ENCODE assay signal across 28 mouse cellular contexts in the genomic region with DNA sequence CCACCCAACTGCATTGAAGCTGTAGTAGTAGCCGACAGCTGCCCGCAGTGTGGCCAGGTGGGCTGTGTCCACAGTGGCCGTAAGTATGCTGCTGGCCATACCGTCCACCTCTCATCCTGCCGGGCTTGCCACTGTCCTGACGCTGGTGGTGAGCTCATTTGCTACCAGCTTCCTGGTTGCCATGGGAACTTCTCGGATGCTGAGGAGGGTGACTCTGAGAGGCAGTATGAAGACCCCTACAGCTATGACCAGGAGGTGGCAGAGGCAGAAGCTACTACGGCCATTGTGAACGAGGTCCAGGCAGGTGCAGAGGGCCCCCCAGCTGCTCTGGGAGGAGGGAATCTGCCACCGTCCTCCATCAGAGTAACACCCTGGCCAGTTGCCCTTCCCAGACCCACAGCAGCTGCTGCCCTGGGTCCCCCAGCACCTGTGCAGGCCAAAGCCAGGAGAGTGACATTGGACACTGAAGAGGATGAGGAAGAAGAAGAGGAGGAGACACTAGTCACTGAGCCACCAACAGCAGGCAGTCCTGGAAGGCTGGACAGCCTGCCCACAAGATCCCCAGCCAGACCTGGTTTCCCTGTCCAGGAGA. TPM values are rescaled to one million over a fixed set of nuclear protein-coding genes. Genes with fewer than 3 reads are reported as not detected.
DNase-seq lines count a peak whose midpoint lies in the region; ATAC-seq and TF ChIP-seq lines count a peak whose summit lies in the region.
"Had no signal": no experiment of that assay in that cellular context is flagged by ENCODE, and none has a peak within 500 bp of the region (broad histone marks: within the 10 kb centered on the region; RNA-seq: fewer than 3 reads in every experiment).

No protein-coding gene starts in this region.

- H3K4me1 ChIP-seq in midbrain, embryonic 10.5 days, result peaks cover 36% of the 10 kb centered on the region
- peaks cover 18% of the 10 kb centered on the region for H3K4me1 ChIP-seq in midbrain, embryonic 13.5 days (replicated peaks)
- peaks cover 16% of the 10 kb centered on the region; the same call in 1 of the 2 replicates for H3K4me1 ChIP-seq in hindbrain, embryonic 16.5 days (ENCODE audit: control insufficient read depth, insufficient read depth, low read depth, low read length)
- H3K4me1 ChIP-seq in midbrain, postnatal 0 days (ENCODE audit: insufficient read depth, low read length), result no peaks in the 10 kb centered on the region
- H3K4me1 ChIP-seq in intestine, embryonic 15.5 days (replicated peaks), result peaks cover 4% of the 10 kb centered on the region; the same call in 1 of the 2 replicates
- H3K4me1 ChIP-seq: lung, embryonic 15.5 days had no signal

- H3K27ac ChIP-seq in midbrain, embryonic 10.5 days (replicated peaks), result peak overlapping the region; percentile 52
- no peak overlapping the region for H3K27ac ChIP-seq in midbrain, embryonic 13.5 days
- H3K27ac ChIP-seq in hindbrain, embryonic 16.5 days (ENCODE audit: low read depth, low read length), result no peak overlapping the region
- H3K27ac ChIP-seq in midbrain, postnatal 0 days (ENCODE audit: low read depth, low read length), result no peak overlapping the region
- H3K27ac ChIP-seq in intestine, embryonic 15.5 days, result no peak overlapping the region
- H3K27ac ChIP-seq: forebrain, embryonic 12.5 days; layer of hippocampus, adult 2 months; left cerebral cortex, adult 2 months; lung, embryonic 15.5 days; neural tube, embryonic 15.5 days had no signal

- 70% methylated on average over 10 of the region's 10 CpGs for WGBS in midbrain, embryonic 10.5 days
- WGBS in midbrain, embryonic 13.5 days, result 60% methylated on average over 10 of the region's 10 CpGs
- WGBS in hindbrain, embryonic 16.5 days, result 44% methylated on average over 10 of the region's 10 CpGs
- WGBS in midbrain, postnatal 0 days, result 44% methylated on average over 10 of the region's 10 CpGs
- 69% methylated on average over 10 of the region's 10 CpGs for WGBS in intestine, embryonic 15.5 days

- intact Hi-C loops in heart, postnatal 25 days (cut with DNase I), result no loop called here

- H3K9me3 ChIP-seq in midbrain, embryonic 10.5 days (replicated peaks), result no peaks in the 10 kb centered on the region
- no peaks in the 10 kb centered on the region for H3K9me3 ChIP-seq in midbrain, embryonic 13.5 days
- H3K9me3 ChIP-seq in hindbrain, embryonic 16.5 days (ENCODE audit: control insufficient read depth, low read length), result no peaks in the 10 kb centered on the region
- no peaks in the 10 kb centered on the region for H3K9me3 ChIP-seq in midbrain, postnatal 0 days (ENCODE audit: low read length)
- H3K9me3 ChIP-seq in intestine, embryonic 15.5 days, result no peaks in the 10 kb centered on the region
- H3K9me3 ChIP-seq: forebrain, embryonic 12.5 days; limb, embryonic 13.5 days; lung, embryonic 15.5 days; neural tube, embryonic 15.5 days had no signal

- ATAC-seq in midbrain, embryonic 13.5 days, result no peak
- peak; percentile 41 for ATAC-seq in hindbrain, embryonic 16.5 days
- ATAC-seq in midbrain, postnatal 0 days (ENCODE audit: low FRiP score), result no peak
- ATAC-seq in intestine, embryonic 15.5 days, result no peak
- ATAC-seq: CD4-positive, CD25-positive, alpha-beta regulatory T cell, adult 4 months had no signal

- peak; percentile 88 for DNase-seq in heart, adult 11 months
- no peak for DNase-seq in heart, postnatal 25 days (ENCODE audit: low spot score)
- no peak for DNase-seq in midbrain, embryonic 10.5 days (ENCODE audit: low spot score)
- no peak for DNase-seq in midbrain, postnatal 0 days (ENCODE audit: low spot score)
- DNase-seq: adrenal gland, postnatal 14 days; gastrocnemius, postnatal 25 days; heart, adult 18-20 months; heart, postnatal 4 days; kidney, adult 2 months; kidney, postnatal 36 days; right cerebral cortex, adult 18-20 months; spleen, adult 18-20 months had no signal

- no peak overlapping the region for H3K4me3 ChIP-seq in midbrain, embryonic 10.5 days
- H3K4me3 ChIP-seq in midbrain, embryonic 13.5 days (replicated peaks), result no peak overlapping the region
- no peak overlapping the region for H3K4me3 ChIP-seq in hindbrain, embryonic 16.5 days (ENCODE audit: low read length)
- H3K4me3 ChIP-seq in midbrain, postnatal 0 days (ENCODE audit: low read depth, low read length), result no peak overlapping the region
- H3K4me3 ChIP-seq in intestine, embryonic 15.5 days (replicated peaks), result no peak overlapping the region
- H3K4me3 ChIP-seq: erythroblast, embryonic 14.5 days; forebrain, embryonic 12.5 days; layer of hippocampus, adult 2 months; left cerebral cortex, adult 2 months; limb, embryonic 13.5 days; lung, embryonic 15.5 days; neural tube, embryonic 15.5 days had no signal

- no peak overlapping the region for H3K4me2 ChIP-seq in midbrain, embryonic 13.5 days (replicated peaks)
- H3K4me2 ChIP-seq in hindbrain, embryonic 16.5 days (ENCODE audit: low read length), result no peak overlapping the region
- no peak overlapping the region for H3K4me2 ChIP-seq in midbrain, postnatal 0 days (ENCODE audit: low read depth, low read length, poor library complexity, severe bottlenecking)
- H3K4me2 ChIP-seq in intestine, embryonic 15.5 days (replicated peaks), result no peak overlapping the region
- H3K4me2 ChIP-seq: forebrain, embryonic 12.5 days; heart, embryonic 11.5 days; limb, embryonic 13.5 days; liver, embryonic 11.5 days; lung, embryonic 15.5 days; neural tube, embryonic 15.5 days had no signal

- H3K9ac ChIP-seq in midbrain, embryonic 13.5 days (replicated peaks), result no peak overlapping the region
- H3K9ac ChIP-seq in hindbrain, embryonic 16.5 days (ENCODE audit: low read depth, low read length), result no peak overlapping the region
- no peak overlapping the region for H3K9ac ChIP-seq in midbrain, postnatal 0 days (replicated peaks; ENCODE audit: low read length, poor library complexity, severe bottlenecking)
- no peak overlapping the region for H3K9ac ChIP-seq in intestine, embryonic 15.5 days
- H3K9ac ChIP-seq: forebrain, embryonic 12.5 days; lung, embryonic 15.5 days; neural tube, embryonic 15.5 days had no signal

- TF ChIP-seq CTCF in midbrain, postnatal 0 days (IDR thresholded peaks at IDR 0.05), result 0 out of 2 replicates have a peak, but pooled peaks have one; percentile 21

- H3K36me3 ChIP-seq in midbrain, embryonic 10.5 days, result no peaks in the 10 kb centered on the region
- no peaks in the 10 kb centered on the region for H3K36me3 ChIP-seq in midbrain, embryonic 13.5 days
- H3K36me3 ChIP-seq in hindbrain, embryonic 16.5 days (ENCODE audit: control insufficient read depth, insufficient read depth, low read length), result no peaks in the 10 kb centered on the region
- no peaks in the 10 kb centered on the region for H3K36me3 ChIP-seq in midbrain, postnatal 0 days (ENCODE audit: insufficient read depth, low read length)
- no peaks in the 10 kb centered on the region for H3K36me3 ChIP-seq in intestine, embryonic 15.5 days
- H3K36me3 ChIP-seq: forebrain, embryonic 12.5 days; lung, embryonic 15.5 days; neural tube, embryonic 15.5 days had no signal

- no peaks in the 10 kb centered on the region; the same call in 1 of the 2 replicates for H3K27me3 ChIP-seq in midbrain, embryonic 10.5 days (ENCODE audit: low read depth, poor library complexity, severe bottlenecking)
- no peaks in the 10 kb centered on the region for H3K27me3 ChIP-seq in midbrain, embryonic 13.5 days
- H3K27me3 ChIP-seq in hindbrain, embryonic 16.5 days (replicated peaks; ENCODE audit: control insufficient read depth, insufficient read depth, low read length), result no peaks in the 10 kb centered on the region
- no peaks in the 10 kb centered on the region for H3K27me3 ChIP-seq in midbrain, postnatal 0 days (ENCODE audit: insufficient read depth, low read length)
- H3K27me3 ChIP-seq in intestine, embryonic 15.5 days (replicated peaks), result no peaks in the 10 kb centered on the region; the same call in 1 of the 2 replicates
- H3K27me3 ChIP-seq: forebrain, embryonic 12.5 days; limb, embryonic 13.5 days; lung, embryonic 15.5 days; neural tube, embryonic 15.5 days had no signal

RNA-seq across cellular contexts. Expression of a gene that starts 21.3 kb away (rescaled TPM):
- total RNA-seq in heart, postnatal 25 days (2021), result 10 to 100 TPM; 71.8 to 76.3 TPM
- polyA plus RNA-seq in midbrain, embryonic 10.5 days (2016; fragmentation: Nextera tagmentation; extraction: Ambion mirVana), result 24.2 and 31.5 TPM in 2 replicates
- 10.8 and 11.1 TPM in 2 replicates for polyA plus RNA-seq in midbrain, embryonic 13.5 days (2015; fragmentation: Nextera tagmentation; extraction: Ambion mirVana)
- polyA plus RNA-seq in hindbrain, embryonic 16.5 days (2015; fragmentation: Nextera tagmentation; extraction: Ambion mirVana), result 29.7 and 34.2 TPM in 2 replicates
- 32.0 and 33.5 TPM in 2 replicates for total RNA-seq in midbrain, postnatal 0 days (2014; rRNA removed)
- polyA plus RNA-seq in midbrain, postnatal 0 days (2015; fragmentation: Nextera tagmentation; extraction: Ambion mirVana), result 12.1 and 15.3 TPM in 2 replicates
- polyA plus RNA-seq in intestine, embryonic 15.5 days (2015; fragmentation: Nextera tagmentation; extraction: Ambion mirVana), result 51.8 and 56.9 TPM in 2 replicates
- total RNA-seq: common myeloid progenitor, adult 5-6 weeks; megakaryocyte progenitor cell, adult 5-6 weeks; monocyte, adult 5-6 weeks had no signal
